Mouse (Mus musculus): ENCODE results near the gene Glrp1.

The Glrp1 gene

DNA sequence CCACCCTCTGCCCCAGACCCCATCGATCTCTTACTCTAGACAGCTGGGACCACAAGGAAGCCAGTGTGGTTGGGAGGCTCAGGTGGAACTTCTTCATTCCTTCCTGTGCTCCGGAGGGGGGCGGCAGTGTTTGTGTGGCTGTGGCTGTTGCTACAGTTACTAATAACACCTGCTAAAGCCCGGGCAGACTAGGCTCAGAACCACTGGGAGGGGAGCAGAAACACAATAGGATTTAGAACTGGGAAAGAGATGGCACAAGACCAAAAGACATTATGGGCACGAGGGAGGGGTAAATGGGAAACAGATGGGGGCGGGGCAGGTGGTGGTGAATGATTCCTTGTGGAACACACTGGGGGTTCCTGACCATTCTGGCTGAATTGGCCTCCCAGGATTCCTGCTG is 47.4 kb downstream of the Glrp1 start:
- no peak for DNase-seq (ENCODE audit: low spot score in 2 of 2)

DNA sequence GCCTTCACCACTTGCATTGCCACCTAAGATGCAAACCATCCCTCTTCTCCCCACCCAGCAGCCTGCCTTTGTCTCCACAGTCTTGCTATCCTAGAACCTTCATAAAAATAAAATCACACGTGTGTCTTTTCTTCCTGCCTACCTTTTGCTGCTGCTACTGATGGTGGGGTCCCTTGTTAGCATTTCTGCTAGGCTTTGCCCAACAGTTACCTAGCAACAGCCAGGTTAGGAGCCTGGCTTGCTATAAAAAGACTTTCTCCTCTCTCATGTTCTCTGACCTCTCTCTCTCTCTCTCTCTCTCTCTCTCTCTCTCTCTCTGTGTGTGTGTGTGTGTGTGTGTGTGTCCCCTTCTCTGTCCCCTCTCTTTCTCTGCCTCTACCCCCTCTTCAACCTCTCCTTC is 48.8 kb downstream of the Glrp1 start:
- DNase-seq (ENCODE audit: low spot score in 2 of 2): no peak

DNA sequence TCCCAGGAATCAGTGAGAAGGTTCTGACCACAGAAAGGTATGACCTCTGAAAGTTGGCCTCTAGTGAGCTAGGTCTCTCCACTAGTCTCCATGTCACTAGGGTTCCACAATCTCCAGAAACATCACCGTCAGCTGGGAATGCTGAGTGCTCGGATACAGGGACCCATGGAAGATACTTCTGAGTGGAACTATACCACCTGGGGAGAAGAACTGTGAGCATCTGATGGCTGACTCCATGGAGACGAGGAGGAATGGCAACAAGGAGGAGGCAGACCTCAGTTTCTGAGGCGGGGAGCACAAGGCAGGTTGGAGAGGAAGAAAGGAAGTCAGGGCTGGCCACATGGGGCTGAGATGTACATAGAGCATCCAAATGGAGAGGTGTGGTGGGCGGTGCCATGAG is 50.2 kb downstream of the Glrp1 start:
- DNase-seq (ENCODE audit: low spot score in 2 of 2): no peak

DNA sequence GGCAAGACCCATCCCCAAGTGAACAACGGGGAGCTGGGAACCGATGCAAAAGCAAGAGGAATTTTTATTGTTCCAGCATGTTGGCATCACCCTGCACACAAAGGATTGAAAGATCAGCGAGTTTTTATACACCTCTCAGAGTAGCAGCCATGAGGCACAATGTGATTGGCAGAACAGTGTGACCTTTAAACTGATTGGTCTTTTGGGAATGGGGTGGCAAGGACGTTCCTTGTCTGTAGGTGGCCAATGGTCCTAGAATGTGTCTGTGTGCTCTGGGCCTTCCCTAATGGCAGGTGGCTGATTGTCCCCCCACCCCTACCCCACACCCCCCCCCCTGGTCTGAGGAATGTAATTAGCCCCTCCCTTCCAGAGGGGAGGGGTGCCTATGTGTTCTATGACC is 50.7 kb downstream of the Glrp1 start:
- no peak for DNase-seq (ENCODE audit: low spot score in 2 of 2)

DNA sequence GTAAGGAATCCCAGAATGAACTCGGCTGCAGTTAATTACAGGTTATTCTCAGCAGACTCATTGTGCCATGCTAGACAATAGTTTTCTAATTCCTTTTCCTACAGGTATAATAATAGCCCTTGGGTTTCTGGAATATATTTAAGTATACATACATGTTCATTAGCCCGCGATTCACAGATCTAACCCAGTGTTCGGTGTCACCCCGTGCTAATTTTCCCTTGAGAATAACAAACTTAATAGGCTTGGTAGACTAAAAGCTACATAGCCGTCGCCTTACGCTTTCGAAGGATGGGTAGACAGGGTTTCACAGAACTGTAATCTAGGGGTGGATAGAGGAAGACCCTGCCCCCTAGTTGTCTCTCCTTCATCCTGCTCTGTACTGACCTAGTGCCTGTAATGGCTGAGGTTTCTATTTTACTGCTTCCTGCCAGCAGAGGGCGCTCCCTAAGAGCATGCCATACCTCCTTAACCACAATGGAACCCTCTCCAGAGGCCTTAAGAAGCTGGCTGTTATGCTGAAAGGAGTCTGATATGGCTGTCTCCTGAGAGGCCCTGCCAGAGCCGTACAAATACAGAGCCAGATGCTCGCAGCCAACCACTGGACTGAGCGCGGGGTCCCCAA is 53.3 kb downstream of the Glrp1 start:
- DNase-seq (ENCODE audit: low spot score in 2 of 2): peak; percentile 43 to 67

DNA sequence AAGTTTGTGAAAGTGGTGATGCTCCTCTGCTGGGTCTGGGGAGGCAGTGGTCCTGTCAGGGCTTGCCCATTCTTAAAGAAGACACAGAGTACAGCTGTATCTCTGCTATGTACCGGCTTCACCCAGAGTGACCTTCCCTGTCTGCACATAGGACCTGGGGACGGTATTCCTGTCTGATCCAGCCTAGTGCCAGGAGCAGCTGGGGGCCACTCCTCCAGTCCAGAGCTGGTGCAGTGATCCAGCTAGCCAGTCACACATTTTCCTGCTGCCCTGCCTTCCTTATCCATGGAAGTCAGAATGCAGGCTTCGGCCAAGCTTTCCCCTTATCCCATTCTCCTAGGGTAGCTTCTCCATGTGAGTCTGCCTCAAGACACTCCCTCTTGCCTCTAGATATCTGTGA is 54.1 kb downstream of the Glrp1 start:
- no peak for DNase-seq (ENCODE audit: low spot score in 2 of 2)

DNA sequence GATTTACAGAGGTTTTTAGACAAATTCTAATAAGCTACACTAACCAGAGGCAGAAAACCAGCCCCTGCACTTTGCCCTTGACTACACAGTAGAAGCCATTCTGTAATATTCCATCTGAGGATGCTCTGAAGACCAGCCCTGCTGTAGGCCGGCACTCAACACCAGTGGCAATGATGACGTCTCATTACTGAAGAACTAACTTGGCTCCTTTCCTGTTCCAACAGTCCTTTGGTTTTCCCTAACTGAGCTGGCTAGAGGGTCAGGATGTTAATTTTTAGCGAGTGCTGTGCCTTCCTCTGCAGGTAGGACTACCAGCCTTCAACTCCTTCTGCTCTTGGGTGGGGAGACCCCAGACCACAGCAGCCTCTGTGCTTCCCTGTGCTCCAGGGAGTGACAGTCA is 55.2 kb downstream of the Glrp1 start:
- no peak for DNase-seq (ENCODE audit: low spot score in 2 of 2)

DNA sequence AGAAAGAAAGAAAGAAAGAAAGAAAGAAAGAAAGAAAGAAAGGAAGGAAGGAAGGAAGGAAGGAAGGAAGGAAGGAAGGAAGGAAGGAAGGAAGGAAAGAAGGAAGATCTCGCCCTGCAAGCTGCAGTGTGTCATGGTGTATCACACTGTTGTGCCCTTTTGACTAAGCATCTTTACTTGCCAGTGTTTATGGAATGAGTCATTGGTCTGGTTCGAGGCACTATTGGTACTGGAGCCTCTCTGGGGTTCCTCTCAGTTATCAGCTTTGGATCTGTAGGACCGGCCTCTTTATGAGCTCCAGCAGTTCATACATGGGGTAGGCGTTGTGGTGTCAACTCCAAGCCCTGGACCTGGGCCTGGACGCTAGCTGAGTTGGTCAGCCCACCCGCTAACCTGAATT is 57.7 kb downstream of the Glrp1 start:
- no peak for DNase-seq (ENCODE audit: low spot score in 2 of 2)

DNA sequence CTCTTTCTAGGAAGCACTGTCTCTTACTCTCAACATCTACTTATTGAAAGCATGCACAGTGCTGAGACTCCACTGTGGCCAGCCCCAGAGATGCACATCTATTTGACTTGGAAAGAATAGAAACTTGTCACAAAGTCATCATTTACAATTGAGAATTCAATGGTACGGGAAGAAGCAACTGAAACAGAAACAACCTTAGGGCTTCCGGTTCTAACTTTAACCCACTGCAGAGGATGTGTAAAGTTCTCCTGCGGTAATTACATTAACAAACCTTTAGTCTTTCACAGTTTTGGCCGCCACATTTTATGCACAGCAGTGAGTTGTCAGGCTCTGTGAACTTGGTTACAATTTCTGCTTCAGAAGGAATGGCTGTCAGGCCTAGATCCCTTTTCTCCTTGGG is 59.2 kb downstream of the Glrp1 start:
- no peak for DNase-seq (ENCODE audit: low spot score in 2 of 2)
